Mouse (Mus musculus) stomach, embryonic 16.5 days (tissue): ENCODE measurements around the gene Ap2b1. TPM values are rescaled to one million over a fixed set of nuclear protein-coding genes. Genes with fewer than 3 reads are reported as not detected.

ENCODE experiments used
- ATAC-seq: fragments of 200-750 bp; cut with Nextera tagmentation; 2 replicates; pipeline ENCODE4 v1.8.0; 2017; ENCODE audit warnings: moderate number of reproducible peaks, moderate TSS enrichment; ENCODE audit not compliant: insufficient read depth, low FRiP score
- H3K27ac ChIP-seq: fragments of 300-500 bp; sonication (generic); 2 replicates; pipeline ENCODE4 v1.5.1; 2014; ENCODE audit warnings: low read length
- H3K27me3 ChIP-seq: fragments of 300-500 bp; sonication (generic); 2 replicates; pipeline ENCODE4 v1.6.1; 2014; ENCODE audit warnings: low read length, control low read depth, mixed read lengths; ENCODE audit not compliant: control insufficient read depth, insufficient read depth
- H3K36me3 ChIP-seq: fragments of 300-500 bp; sonication (generic); 2 replicates; pipeline ENCODE4 v1.6.1; 2014; ENCODE audit warnings: low read length; ENCODE audit not compliant: control insufficient read depth, insufficient read depth
- H3K4me1 ChIP-seq: fragments of 300-500 bp; sonication (generic); 2 replicates; pipeline ENCODE4 v1.6.1; 2014; ENCODE audit warnings: low read length, control low read depth, mixed read lengths; ENCODE audit not compliant: control insufficient read depth, insufficient read depth
- H3K4me2 ChIP-seq: fragments of 300-500 bp; sonication (generic); 2 replicates; pipeline ENCODE4 v1.6.1; 2014; ENCODE audit warnings: low read depth, low read length, mixed read lengths
- H3K4me3 ChIP-seq: fragments of 300-500 bp; sonication (generic); replicated peaks from 2 replicates; pipeline ENCODE4 v1.5.1; 2014; ENCODE audit warnings: mild to moderate bottlenecking, low read length
- H3K9ac ChIP-seq: fragments of 300-500 bp; sonication (generic); 2 replicates; pipeline ENCODE4 v1.6.1; 2014; ENCODE audit warnings: low read length
- H3K9me3 ChIP-seq: fragments of 300-500 bp; sonication (generic); replicated peaks from 2 replicates; pipeline ENCODE4 v1.6.1; 2016; ENCODE audit warnings: low read length, control low read depth; ENCODE audit not compliant: control insufficient read depth
- WGBS: fragments of 180-500 bp; shearing (Covaris S2); extraction: QIAGEN DNeasy Blood & Tissue Kit; methylation state at CpG from one replicate; pipeline ENCODE4 v1.1.7; 2014; 5-methylcytosine and 5-hydroxymethylcytosine counted together
- polyA plus RNA-seq: library from polyadenylated mRNA; unstranded; fragments of >200 nt; fragmentation: Nextera tagmentation; extraction: Ambion mirVana; gene quantifications from 2 replicates; pipeline ENCODE4 v1.2.1, GENCODE M21; 2015

Gene Ap2b1
- polyA plus RNA-seq, 1 experiment from 2014 or later: 50.5 TPM

DNA sequence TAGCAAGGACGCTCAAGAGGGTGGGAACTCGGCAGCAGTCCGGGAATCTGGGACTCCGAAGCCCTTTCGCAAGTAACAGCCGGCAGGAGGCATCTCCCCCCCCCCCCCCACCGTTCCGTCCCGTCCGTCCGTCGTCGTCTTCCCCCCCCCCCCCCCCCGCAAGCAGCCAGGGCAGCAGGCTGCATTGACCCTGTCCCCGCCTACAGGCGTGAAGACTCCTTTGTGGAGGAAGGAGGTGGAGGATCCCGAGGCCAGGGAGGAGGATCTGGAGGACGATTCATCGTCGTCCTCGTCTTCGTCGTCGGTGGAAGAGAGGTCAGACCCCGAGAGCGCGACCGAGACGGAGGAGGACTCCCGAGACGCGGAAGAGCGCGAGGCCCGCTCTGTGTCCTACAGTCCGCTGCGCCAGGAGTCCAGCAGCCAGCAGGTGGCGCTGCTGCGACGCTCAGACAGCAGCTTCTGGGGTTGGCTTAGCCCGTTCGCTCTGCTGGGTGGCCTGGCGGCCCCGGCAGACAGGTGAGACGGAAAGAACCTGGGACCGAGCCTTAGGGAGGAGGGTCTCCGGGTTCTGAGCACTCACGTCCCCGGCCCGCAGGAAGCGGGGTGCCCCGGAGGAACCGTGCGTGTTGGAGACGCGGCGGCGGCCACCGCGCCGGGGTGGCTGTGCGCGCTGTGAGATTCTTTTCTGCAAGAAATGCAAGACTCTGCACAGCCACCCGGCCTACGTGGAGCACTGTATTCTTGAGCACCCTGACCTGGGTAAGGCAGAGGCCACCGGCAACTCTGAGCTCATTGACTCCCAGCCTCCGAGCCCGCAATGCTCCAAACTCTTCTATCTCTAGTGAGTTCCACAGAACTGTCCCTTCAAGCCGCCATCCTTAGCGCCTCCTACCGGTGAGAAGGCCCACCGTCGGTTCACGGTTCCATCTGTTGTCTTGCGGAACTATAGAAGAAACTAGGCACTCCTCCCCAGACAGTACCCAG, 141.5 kb downstream of the Ap2b1 start:
- under 1% methylated on average over 63 of the region's 75 CpGs for WGBS
- H3K27me3 ChIP-seq: peaks cover 40% of the 10 kb centered on the region

DNA sequence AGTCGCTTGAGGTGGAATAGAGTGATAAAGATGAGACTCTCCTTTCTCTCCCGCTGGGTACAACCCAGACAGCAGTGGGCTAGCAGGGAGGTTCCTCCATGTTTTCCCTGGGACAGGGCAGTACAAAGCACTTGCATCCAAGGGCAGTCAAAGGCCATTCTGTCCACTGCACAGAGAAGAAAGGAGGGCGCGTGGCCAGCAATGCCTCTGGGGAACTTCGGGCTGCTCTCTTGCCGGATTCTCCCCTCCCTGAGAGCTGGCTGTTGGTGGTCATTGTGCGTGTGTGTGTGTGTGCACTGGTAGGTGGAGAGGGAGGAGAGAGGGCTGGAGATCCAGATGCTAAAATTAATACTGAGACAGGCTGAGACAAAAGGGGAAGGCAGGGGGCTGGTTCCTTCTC, 142.4 kb downstream of the Ap2b1 start:
- no peak overlapping the region; the same call in 1 of the 2 replicates for H3K9ac ChIP-seq
- peaks cover 41% of the 10 kb centered on the region for H3K27me3 ChIP-seq
- no peaks in the 10 kb centered on the region for H3K36me3 ChIP-seq
- no peak for ATAC-seq
- H3K4me1 ChIP-seq: peaks cover 5% of the 10 kb centered on the region; the same call in 1 of the 2 replicates
- peak overlapping the region; percentile 74; the same call in 1 of the 2 replicates for H3K4me3 ChIP-seq
- H3K9me3 ChIP-seq: no peaks in the 10 kb centered on the region
- no peak overlapping the region for H3K27ac ChIP-seq
- peak overlapping the region; percentile 96 for H3K4me2 ChIP-seq
- 44% methylated on average over 7 of the region's 7 CpGs for WGBS

More for the DNA sequence above, 141.5 kb downstream of the Ap2b1 start:
- Histone ChIP-seq H3K4me1 (peaks cover 5% of the 10 kb centered on the region; the same call in 1 of the 2 replicates), H3K36me3 (no peaks in the 10 kb centered on the region), H3K9me3 (no peaks in the 10 kb centered on the region), H3K9ac (peak overlapping the region; percentile 72), H3K4me3 (peak overlapping the region; percentile 74), H3K4me2 (peak overlapping the region; percentile 96), H3K27ac (no peak overlapping the region)
- ATAC-seq: peak; percentile 90

DNA sequence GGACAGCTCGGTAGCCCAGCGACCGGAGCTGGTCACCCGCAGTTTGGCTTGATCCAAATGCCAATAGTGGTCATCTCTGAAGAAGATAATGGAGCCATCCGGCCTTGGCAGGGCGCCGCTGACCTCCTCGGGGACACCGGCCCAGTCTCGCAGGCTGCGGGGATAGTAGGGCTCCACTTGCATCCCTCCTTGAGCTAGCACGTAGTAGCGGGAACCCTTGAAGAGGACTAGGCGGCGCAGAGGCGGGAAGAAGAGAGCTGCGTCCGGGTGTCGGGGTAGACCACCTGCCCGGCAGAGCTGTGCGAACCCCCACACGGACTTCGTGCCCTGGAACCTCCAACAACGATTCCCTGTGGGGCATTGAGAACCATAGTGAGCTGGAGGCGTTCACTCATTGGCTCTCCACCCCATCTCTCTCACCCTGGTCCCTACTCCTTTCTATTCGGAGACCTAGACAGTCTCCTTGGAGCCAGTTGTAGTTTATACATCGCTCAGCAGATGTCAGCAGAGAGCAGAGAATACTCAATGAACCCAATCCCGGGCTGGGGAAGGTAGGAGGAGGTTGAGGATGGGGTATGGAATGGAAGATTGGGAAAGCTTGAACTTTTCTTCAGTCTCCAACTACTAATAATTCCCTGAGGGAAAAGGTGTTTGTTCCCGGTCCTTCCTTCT, 143.9 kb downstream of the Ap2b1 start:
- peak overlapping the region; percentile 11 for H3K4me3 ChIP-seq
- WGBS: 13% methylated on average over 29 of the region's 29 CpGs
- peak overlapping the region; percentile 39; the same call in 1 of the 2 replicates for H3K4me2 ChIP-seq
- no peaks in the 10 kb centered on the region for H3K9me3 ChIP-seq
- no peak overlapping the region for H3K27ac ChIP-seq
- peak overlapping the region; percentile 33; the same call in 1 of the 2 replicates for H3K9ac ChIP-seq
- peaks cover 15% of the 10 kb centered on the region for H3K4me1 ChIP-seq
- peaks cover 45% of the 10 kb centered on the region for H3K27me3 ChIP-seq
- H3K36me3 ChIP-seq: no peaks in the 10 kb centered on the region
- ATAC-seq: peak; percentile 21; the same call in 1 of the 2 replicates

DNA sequence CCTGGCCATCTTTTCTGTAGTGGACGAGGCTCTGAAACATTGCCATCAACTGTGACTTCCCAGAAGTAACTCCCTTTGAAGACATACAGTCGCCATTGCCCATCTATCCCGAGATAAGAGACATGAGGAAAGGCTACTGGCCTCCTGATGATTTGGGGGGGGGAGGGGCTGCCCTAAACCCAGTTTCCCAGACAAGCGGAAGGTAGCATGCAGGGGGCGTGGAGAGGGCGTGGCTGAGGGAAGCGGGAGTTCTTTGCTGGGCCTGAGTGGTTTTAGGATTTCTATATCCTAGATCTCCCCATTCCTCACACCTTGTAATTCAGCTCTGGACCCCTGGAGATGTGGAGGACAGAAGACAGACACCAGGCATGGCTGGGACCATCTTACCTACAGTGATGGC, 145.0 kb downstream of the Ap2b1 start:
- no peaks in the 10 kb centered on the region for H3K36me3 ChIP-seq
- H3K4me1 ChIP-seq: peaks cover 25% of the 10 kb centered on the region
- ATAC-seq: no peak
- no peak overlapping the region for H3K27ac ChIP-seq
- H3K27me3 ChIP-seq: peaks cover 45% of the 10 kb centered on the region
- H3K4me3 ChIP-seq: no peak overlapping the region
- H3K9me3 ChIP-seq: no peaks in the 10 kb centered on the region
- no peak overlapping the region for H3K9ac ChIP-seq
- WGBS: 5% methylated on average over 7 of the region's 7 CpGs
- no peak overlapping the region for H3K4me2 ChIP-seq

DNA sequence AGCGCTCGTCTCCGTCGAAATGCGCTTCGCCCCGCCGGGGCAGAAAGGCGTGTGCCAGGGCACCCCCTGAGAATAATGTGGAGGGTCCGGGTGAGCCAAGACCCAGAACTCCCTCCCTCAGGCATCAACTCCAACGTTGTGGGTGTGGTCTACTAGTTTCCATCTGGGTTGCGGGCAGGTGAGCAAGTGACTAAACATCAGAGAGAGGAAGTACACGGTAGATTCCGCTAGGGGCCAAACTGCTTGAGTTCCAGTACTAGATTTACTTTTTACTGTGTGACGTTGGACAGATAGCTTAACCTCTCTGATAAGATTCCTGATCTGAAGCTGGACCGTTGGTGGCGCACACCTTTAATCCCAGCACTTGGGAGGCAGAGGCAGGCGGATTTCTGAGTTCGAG, 146.2 kb downstream of the Ap2b1 start:
- no peak for ATAC-seq
- Histone ChIP-seq H3K9me3 (no peaks in the 10 kb centered on the region), H3K27ac (no peak overlapping the region), H3K36me3 (no peaks in the 10 kb centered on the region), H3K9ac (peak overlapping the region; percentile 55), H3K4me3 (peak overlapping the region; percentile 33), H3K27me3 (peaks cover 45% of the 10 kb centered on the region), H3K4me2 (peak overlapping the region; percentile 52), H3K4me1 (peaks cover 30% of the 10 kb centered on the region)
- 30% methylated on average over 19 of the region's 19 CpGs for WGBS

DNA sequence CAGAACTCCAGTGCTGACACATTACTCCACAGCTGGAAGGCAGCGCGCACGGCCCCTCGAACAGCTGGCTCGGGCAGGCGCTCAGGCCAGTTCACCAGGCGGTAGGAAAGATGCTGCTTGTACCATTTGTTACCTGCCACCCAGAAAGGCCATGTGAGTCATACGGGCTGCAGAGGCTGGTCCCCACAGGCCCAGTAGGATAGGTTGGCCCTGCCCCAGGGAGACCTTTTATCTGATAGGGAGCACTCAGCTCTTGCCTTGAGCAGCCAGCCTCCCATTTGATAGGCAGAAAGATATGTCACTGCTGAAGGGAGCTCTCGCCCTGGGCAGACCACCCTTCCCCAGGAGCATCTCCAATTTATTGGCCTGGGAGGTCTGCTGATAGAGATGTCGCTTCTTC, 148.8 kb downstream of the Ap2b1 start:
- Histone ChIP-seq H3K4me1 (peaks cover 30% of the 10 kb centered on the region), H3K27ac (peak overlapping the region; percentile 15), H3K4me3 (no peak overlapping the region), H3K4me2 (no peak overlapping the region), H3K9me3 (no peaks in the 10 kb centered on the region), H3K27me3 (peaks cover 29% of the 10 kb centered on the region; the same call in 1 of the 2 replicates), H3K36me3 (no peaks in the 10 kb centered on the region), H3K9ac (peak overlapping the region; percentile 22)
- ATAC-seq: no peak
- WGBS: 68% methylated on average over 10 of the region's 10 CpGs

DNA sequence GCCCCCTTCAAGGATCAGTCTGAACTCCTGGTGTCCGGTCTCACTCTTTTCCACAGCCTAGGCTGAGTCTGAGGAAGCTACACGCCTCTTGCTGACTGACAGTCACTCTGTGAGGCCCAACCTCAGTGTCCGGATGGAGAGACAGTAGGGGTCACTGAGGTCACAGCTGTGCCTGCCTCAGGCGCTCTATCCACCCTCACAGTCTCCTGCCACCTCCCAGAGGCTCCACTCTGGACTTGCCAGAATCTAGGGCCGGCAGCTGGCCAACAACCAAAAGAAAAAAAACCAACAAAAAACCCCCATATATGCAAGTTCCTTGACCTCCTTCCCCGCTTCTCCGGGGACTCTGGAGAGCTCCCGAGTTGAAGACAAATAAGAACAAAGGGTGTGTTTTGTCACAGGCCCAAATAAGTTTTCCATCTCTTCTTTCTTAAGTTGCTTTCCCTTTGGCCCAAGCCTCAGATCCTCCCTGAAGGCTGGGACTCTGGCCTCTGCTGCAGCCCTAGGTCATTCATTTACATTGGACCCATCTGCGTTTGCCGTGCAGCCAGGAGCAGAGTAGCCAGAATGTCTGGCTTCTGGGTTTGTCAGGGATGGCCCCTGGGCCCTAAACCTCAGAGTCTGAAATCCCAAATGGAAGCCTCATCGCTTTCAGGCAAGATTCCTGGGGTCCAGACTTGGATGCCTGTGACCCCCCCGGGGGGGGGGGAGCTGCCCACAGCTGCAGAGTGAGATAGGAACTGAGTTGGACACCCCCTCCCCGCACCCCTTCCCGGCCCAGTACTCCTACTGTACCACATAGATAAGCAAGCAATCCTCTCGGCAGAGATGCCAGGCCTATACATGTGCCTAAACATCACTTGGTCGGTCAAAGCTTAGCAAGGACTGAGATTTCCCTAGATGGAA, 149.4 kb downstream of the Ap2b1 start:
- peak; percentile 45; the same call in 1 of the 2 replicates for ATAC-seq
- Histone ChIP-seq H3K27ac (peak overlapping the region; percentile 15), H3K9me3 (no peaks in the 10 kb centered on the region), H3K4me3 (no peak overlapping the region), H3K27me3 (peaks cover 23% of the 10 kb centered on the region; the same call in 1 of the 2 replicates), H3K36me3 (no peaks in the 10 kb centered on the region), H3K4me2 (no peak overlapping the region), H3K4me1 (peaks cover 30% of the 10 kb centered on the region), H3K9ac (peak overlapping the region; percentile 22)
- 41% methylated on average over 16 of the region's 16 CpGs for WGBS

DNA sequence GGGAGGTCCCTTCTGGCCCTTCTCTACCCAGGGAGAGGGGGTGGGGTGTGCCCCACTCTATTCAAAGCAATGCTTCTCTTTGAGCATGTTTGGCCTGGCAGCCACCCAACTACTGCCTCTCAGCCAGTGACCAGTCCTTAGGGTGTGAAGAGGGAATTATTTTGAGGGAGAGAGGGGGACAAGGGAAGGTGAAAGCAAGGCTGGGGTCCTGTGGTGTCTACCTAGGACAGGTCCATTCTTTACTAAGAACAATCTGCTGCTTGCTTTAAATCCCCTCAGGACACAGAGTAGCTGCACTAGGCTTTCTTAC, 150.1 kb downstream of the Ap2b1 start:
- Histone ChIP-seq H3K4me3 (no peak overlapping the region), H3K27ac (peak overlapping the region; percentile 15; the same call in 1 of the 2 replicates), H3K4me2 (no peak overlapping the region), H3K4me1 (peaks cover 31% of the 10 kb centered on the region), H3K9ac (0 out of 2 replicates have a peak overlapping the region, but pooled peaks have one; percentile 7), H3K9me3 (no peaks in the 10 kb centered on the region), H3K36me3 (no peaks in the 10 kb centered on the region), H3K27me3 (peaks cover 17% of the 10 kb centered on the region; the same call in 1 of the 2 replicates)
- peak; percentile 45; the same call in 1 of the 2 replicates for ATAC-seq
